Mouse (Mus musculus): ENCODE results near the gene Cyp21a1.

DNA sequence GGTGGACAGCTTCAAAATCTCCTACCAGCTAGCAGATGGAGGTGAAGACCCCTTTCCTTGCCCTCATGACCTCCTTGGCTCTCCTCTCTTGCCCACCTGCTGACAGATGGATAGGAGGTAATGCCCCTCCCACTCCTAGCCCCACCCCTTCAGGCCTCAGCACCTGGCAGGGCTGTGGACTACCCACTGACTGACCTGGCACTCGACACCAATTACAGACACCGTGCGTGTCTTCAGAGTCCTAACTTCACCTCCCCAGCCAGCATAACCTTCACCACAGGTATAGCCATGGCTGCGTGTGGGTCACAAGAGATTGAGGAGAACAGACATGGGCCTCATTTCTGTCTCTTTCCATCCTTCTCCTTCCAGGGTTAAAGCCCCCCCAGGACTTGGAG, 4.8 kb downstream of the Cyp21a1 start:
- no peak for TF ChIP-seq CTCF (IDR thresholded peaks at IDR 0.05)
- no peak for TF ChIP-seq EP300 (IDR thresholded peaks at IDR 0.05)
